Mouse (Mus musculus): ENCODE results near the gene Spib. TPM values are rescaled to one million over a fixed set of nuclear protein-coding genes. Genes with fewer than 3 reads are reported as not detected.

The Spib gene
- polyA plus RNA-seq (2014; fragmentation: Nextera tagmentation; extraction: Ambion mirVana) = 0.07 and 0.11 TPM in 2 replicates

DNA sequence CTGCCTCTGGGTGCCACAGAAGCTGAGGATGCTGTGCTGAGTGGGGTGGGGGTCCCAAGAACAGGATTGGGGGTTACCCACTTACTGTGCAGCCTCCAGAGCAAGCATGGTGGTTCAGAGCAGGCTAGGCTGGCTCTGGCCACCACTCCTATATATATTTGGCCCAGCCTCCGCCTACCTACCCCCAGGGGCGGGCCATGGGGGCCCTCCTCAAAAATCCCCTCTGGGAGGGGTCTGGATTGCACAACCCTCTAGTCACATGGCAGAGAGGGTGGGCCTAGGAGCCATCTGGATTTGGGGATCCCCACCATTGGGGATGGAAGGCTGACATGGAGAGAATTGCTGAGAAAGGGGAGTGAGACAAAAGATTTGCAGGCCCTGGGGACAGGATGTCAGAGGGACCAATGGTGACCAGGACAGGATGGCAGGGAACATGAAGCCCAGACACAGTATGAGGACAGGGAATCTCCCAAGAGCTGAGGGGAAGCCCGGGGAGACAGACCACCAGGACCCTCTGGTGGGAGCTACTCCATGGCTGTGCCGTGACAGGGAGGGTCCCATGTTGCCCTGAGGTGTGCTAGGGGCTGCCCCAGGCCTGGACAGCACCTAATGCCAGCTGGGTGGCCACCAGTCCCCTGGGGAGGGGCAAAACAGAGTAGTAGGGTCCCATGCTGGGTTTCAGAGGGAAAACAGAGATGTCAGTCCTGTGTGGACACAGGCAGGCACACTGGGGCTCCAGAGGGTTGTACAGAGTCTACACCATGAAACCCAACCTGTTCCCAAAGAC, at the start of gene Spib:
Gene Spib (minus strand): TSS at position 126 of the 787 bp plus-strand sequence.
- Histone ChIP-seq H3K27me3 (ENCODE audit: control insufficient read depth, insufficient read depth, low read length) (peaks cover 4% of the 10 kb centered on the region; the same call in 1 of the 2 replicates), H3K27ac (replicated peaks; ENCODE audit: low read depth, low read length) (no peak within 1 kb of the TSS), H3K4me2 (ENCODE audit: low read depth, severe bottlenecking) (no peak within 1 kb of the TSS), H3K36me3 (ENCODE audit: control insufficient read depth, insufficient read depth, low read length) (peaks cover 17% of the 10 kb centered on the region), H3K9ac (ENCODE audit: low read length) (no peak within 1 kb of the TSS), H3K4me3 (ENCODE audit: low read depth, low read length) (no peak within 1 kb of the TSS), H3K9me3 (ENCODE audit: control insufficient read depth, low read length) (no peaks in the 10 kb centered on the region), H3K4me1 (ENCODE audit: control insufficient read depth, insufficient read depth, low read length) (no peaks in the 10 kb centered on the region)
- DNase-seq (ENCODE audit: low spot score) (no peak), ATAC-seq (ENCODE audit: insufficient number of reproducible peaks, low FRiP score, low TSS enrichment, low read depth) (no peak)
- WGBS = 80% methylated on average over 4 of the region's 4 CpGs

DNA sequence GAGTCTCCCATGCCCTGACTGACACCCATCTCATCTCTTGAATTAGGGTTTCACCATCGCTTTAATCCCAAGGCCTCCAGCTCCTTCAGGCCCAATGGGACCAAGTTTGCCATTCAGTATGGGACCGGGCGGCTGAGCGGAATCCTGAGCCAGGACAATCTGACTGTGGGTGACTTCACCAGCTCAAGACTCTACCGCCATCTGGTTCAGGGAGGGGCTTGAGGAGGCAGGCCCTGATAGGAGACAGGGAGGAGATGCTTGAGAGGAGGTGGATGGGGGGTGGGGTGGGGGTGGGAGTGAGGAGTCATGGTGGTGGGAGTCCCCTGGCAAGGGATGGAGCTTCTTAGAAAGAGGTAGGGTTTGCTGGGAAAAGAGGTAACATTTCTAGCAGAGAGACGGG, 49.8 kb upstream of the Spib start:
- peaks cover 16% of the 10 kb centered on the region for H3K27me3 ChIP-seq (ENCODE audit: control insufficient read depth, insufficient read depth, low read length)
- no peak for DNase-seq (ENCODE audit: low spot score)
- no peaks in the 10 kb centered on the region for H3K4me1 ChIP-seq (ENCODE audit: control insufficient read depth, insufficient read depth, low read length)
- H3K9me3 ChIP-seq (ENCODE audit: control insufficient read depth, low read length) = no peaks in the 10 kb centered on the region
- no peak overlapping the region for H3K4me3 ChIP-seq (ENCODE audit: low read depth, low read length)
- no peak overlapping the region for H3K9ac ChIP-seq (ENCODE audit: low read length)
- 75% methylated on average over 6 of the region's 6 CpGs for WGBS
- ATAC-seq (ENCODE audit: insufficient number of reproducible peaks, low FRiP score, low TSS enrichment, low read depth) = no peak
- H3K27ac ChIP-seq (replicated peaks; ENCODE audit: low read depth, low read length) = no peak overlapping the region
- H3K4me2 ChIP-seq (ENCODE audit: low read depth, severe bottlenecking) = no peak overlapping the region
- H3K36me3 ChIP-seq (ENCODE audit: control insufficient read depth, insufficient read depth, low read length) = no peaks in the 10 kb centered on the region

DNA sequence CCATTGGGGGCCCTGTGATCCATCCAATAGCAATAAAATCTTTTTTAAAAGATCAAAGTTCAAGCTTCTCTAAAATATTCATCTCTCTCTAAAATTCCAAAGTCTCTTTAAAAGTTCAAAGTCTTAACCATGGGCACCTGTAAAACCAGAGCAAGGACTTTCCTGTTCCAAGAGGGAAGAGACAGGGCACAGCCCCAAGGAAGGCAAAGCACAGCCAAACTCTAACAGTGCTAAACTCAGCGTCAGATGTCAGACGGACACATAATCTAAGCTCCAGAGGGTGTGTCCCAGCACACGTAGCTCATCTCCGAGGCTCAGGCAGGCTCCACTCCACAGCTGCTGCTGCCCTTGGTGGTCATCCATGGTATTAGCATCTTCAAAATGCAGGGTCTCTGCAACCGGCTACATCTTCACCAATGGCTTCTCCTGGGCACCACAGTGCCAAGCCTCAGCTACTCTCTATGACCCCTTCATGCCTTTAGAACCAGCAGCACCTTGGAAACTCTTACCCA, 44.5 kb upstream of the Spib start:
- H3K27ac ChIP-seq (replicated peaks; ENCODE audit: low read depth, low read length) = no peak overlapping the region
- H3K4me2 ChIP-seq (ENCODE audit: low read depth, severe bottlenecking) = no peak overlapping the region
- no peak overlapping the region for H3K4me3 ChIP-seq (ENCODE audit: low read depth, low read length)
- H3K4me1 ChIP-seq (ENCODE audit: control insufficient read depth, insufficient read depth, low read length) = no peaks in the 10 kb centered on the region
- H3K9me3 ChIP-seq (ENCODE audit: control insufficient read depth, low read length) = no peaks in the 10 kb centered on the region
- 48% methylated on average over 5 of the region's 5 CpGs for whole genome bisulfite sequencing
- no peaks in the 10 kb centered on the region for H3K27me3 ChIP-seq (ENCODE audit: control insufficient read depth, insufficient read depth, low read length)
- no peaks in the 10 kb centered on the region for H3K36me3 ChIP-seq (ENCODE audit: control insufficient read depth, insufficient read depth, low read length)
- DNase-seq (ENCODE audit: low spot score) (no peak), ATAC-seq (ENCODE audit: insufficient number of reproducible peaks, low FRiP score, low TSS enrichment, low read depth) (no peak)
- no peak overlapping the region for H3K9ac ChIP-seq (ENCODE audit: low read length)

DNA sequence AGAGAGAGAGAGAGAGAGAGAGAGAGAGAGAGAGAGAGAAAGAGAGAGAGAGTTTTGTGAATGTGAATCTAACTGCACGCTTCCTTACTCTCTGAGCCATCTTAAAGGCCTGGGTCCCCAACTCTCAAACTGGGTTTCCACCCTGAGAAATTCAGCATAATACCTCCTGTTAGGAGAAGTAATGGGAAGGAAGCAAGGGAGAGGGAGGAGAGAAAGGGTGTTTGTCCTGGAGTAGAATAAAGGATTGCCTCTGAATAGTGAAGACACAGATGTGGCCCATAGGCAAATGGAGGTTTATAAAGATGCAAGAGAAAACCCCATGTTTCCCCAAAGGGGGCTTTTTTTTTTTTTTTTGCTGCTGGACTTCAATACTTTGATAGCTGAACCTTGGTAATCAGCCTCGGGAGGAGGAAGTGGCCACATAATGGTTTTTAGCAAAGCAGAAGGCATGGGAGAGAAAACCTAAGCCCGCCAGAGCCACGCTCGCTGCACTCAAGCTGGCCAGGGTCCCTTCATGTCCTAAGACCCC, 41.1 kb upstream of the Spib start:
- Histone ChIP-seq H3K9ac (ENCODE audit: low read length) (no peak overlapping the region), H3K4me1 (ENCODE audit: control insufficient read depth, insufficient read depth, low read length) (no peaks in the 10 kb centered on the region), H3K9me3 (ENCODE audit: control insufficient read depth, low read length) (no peaks in the 10 kb centered on the region), H3K36me3 (ENCODE audit: control insufficient read depth, insufficient read depth, low read length) (no peaks in the 10 kb centered on the region), H3K4me3 (ENCODE audit: low read depth, low read length) (no peak overlapping the region), H3K4me2 (ENCODE audit: low read depth, severe bottlenecking) (no peak overlapping the region), H3K27me3 (ENCODE audit: control insufficient read depth, insufficient read depth, low read length) (no peaks in the 10 kb centered on the region), H3K27ac (replicated peaks; ENCODE audit: low read depth, low read length) (no peak overlapping the region)
- WGBS = 84% methylated on average over 5 of the region's 5 CpGs
- ATAC-seq (ENCODE audit: insufficient number of reproducible peaks, low FRiP score, low TSS enrichment, low read depth) (no peak), DNase-seq (ENCODE audit: low spot score) (no peak)

DNA sequence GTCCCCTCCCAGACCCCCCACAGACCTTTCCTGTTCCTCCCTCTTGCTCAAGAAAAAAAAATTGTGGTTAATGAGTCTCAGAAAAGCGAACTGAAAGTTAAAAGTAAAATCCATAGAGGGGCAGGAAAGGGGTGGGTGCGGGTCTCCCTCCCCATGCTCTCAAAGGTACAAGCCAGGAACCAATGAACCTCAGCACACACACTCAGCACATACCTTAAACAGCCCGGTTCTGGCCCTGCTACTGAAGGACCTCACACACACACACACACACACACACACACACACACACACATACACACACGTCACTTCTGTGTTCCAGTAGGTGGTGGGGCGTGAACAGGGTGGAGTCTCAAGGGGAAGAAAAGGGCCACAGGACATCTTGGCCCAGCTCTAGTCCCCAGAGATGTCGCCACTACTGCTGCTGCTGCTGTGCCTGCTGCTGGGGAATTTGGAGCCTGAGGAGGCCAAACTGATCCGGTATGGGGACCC, 40.4 kb upstream of the Spib start, which contains the start of gene Napsa:
Gene Napsa (plus strand): TSS at position 168 of the 489 bp plus-strand sequence.
- Histone ChIP-seq H3K27me3 (ENCODE audit: control insufficient read depth, insufficient read depth, low read length) (no peaks in the 10 kb centered on the region), H3K27ac (replicated peaks; ENCODE audit: low read depth, low read length) (no peak within 1 kb of the TSS), H3K4me2 (ENCODE audit: low read depth, severe bottlenecking) (no peak within 1 kb of the TSS), H3K9me3 (ENCODE audit: control insufficient read depth, low read length) (no peaks in the 10 kb centered on the region), H3K9ac (ENCODE audit: low read length) (no peak within 1 kb of the TSS), H3K4me3 (ENCODE audit: low read depth, low read length) (no peak within 1 kb of the TSS), H3K4me1 (ENCODE audit: control insufficient read depth, insufficient read depth, low read length) (no peaks in the 10 kb centered on the region), H3K36me3 (ENCODE audit: control insufficient read depth, insufficient read depth, low read length) (no peaks in the 10 kb centered on the region)
- DNase-seq (ENCODE audit: low spot score) = no peak
- ATAC-seq (ENCODE audit: insufficient number of reproducible peaks, low FRiP score, low TSS enrichment, low read depth) = no peak
- WGBS = 45% methylated on average over 6 of the region's 7 CpGs

DNA sequence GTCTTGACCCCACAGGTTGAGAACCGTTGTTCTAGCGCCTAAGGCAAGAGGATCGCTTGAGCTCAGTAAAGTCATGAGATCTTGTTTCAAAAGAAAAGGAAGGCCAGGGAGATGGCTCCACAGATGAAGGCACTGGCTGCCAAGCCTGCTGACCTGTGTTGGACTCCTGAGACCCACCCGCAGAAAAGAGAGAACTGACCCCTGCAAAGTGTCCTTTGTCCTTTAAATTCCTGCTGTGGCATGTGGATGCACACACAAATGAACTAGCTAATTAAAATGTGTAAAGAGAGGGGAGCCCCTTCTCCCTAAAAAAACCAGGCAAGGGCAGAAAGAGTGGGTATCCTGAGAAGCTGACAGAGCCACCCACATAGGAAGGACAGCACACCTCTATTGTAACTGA, 39.9 kb upstream of the Spib start:
- no peaks in the 10 kb centered on the region for H3K9me3 ChIP-seq (ENCODE audit: control insufficient read depth, low read length)
- H3K27ac ChIP-seq (replicated peaks; ENCODE audit: low read depth, low read length) = no peak overlapping the region
- no peaks in the 10 kb centered on the region for H3K27me3 ChIP-seq (ENCODE audit: control insufficient read depth, insufficient read depth, low read length)
- no peaks in the 10 kb centered on the region for H3K36me3 ChIP-seq (ENCODE audit: control insufficient read depth, insufficient read depth, low read length)
- no peak overlapping the region for H3K9ac ChIP-seq (ENCODE audit: low read length)
- H3K4me1 ChIP-seq (ENCODE audit: control insufficient read depth, insufficient read depth, low read length) = no peaks in the 10 kb centered on the region
- H3K4me3 ChIP-seq (ENCODE audit: low read depth, low read length) = no peak overlapping the region
- 59% methylated on average over 4 of the region's 4 CpGs for WGBS
- no peak overlapping the region for H3K4me2 ChIP-seq (ENCODE audit: low read depth, severe bottlenecking)
- DNase-seq (ENCODE audit: low spot score) (no peak), ATAC-seq (ENCODE audit: insufficient number of reproducible peaks, low FRiP score, low TSS enrichment, low read depth) (no peak)

DNA sequence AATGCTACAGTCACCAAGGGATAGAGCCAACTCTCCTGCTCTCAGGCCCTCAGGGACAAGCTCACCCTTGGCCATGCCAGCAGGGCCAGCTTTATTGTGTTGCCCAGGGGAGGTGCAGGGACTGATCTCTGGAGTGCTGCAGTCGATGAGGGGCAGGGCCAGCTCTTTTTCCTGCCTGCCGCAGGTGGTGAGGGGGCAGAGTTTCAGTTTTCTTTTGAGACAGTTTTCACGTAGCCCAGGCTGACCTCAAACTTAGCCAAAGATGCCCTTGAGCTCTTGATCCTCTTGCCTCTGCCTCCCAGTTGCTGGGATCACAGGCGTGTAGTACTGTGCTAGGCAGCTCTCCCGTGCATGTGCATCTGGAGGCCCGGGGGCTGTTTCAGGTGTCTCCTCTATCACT, 39.1 kb upstream of the Spib start:
- no peak overlapping the region for H3K4me2 ChIP-seq (ENCODE audit: low read depth, severe bottlenecking)
- no peak overlapping the region for H3K27ac ChIP-seq (replicated peaks; ENCODE audit: low read depth, low read length)
- H3K9ac ChIP-seq (ENCODE audit: low read length) = no peak overlapping the region
- no peak overlapping the region for H3K4me3 ChIP-seq (ENCODE audit: low read depth, low read length)
- 83% methylated on average over 6 of the region's 6 CpGs for whole genome bisulfite sequencing
- H3K4me1 ChIP-seq (ENCODE audit: control insufficient read depth, insufficient read depth, low read length) = no peaks in the 10 kb centered on the region
- H3K36me3 ChIP-seq (ENCODE audit: control insufficient read depth, insufficient read depth, low read length) = no peaks in the 10 kb centered on the region
- DNase-seq (ENCODE audit: low spot score) (no peak), ATAC-seq (ENCODE audit: insufficient number of reproducible peaks, low FRiP score, low TSS enrichment, low read depth) (no peak)
- no peaks in the 10 kb centered on the region for H3K9me3 ChIP-seq (ENCODE audit: control insufficient read depth, low read length)
- H3K27me3 ChIP-seq (ENCODE audit: control insufficient read depth, insufficient read depth, low read length) = no peaks in the 10 kb centered on the region

DNA sequence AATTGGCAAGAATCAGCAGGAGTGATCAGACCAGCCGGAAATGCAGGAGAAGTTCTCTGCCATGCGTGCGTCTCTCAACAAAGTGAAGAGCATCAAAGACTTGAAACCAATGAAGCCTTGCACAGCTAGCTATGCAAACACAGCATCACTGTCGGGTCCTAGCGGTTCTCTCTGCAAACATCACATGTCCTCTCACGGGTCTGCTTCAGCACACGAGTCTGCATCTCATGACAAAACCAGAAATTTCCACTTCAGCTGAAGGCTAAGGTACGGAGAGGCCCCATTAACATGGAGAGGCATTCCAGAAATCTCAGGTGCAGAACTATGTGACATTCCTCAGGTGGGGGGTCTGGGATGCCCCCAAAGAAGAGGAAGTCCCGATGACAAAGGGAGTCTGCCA, 36.9 kb upstream of the Spib start:
- no peaks in the 10 kb centered on the region for H3K4me1 ChIP-seq (ENCODE audit: control insufficient read depth, insufficient read depth, low read length)
- H3K27ac ChIP-seq (replicated peaks; ENCODE audit: low read depth, low read length) = no peak overlapping the region
- no peaks in the 10 kb centered on the region for H3K27me3 ChIP-seq (ENCODE audit: control insufficient read depth, insufficient read depth, low read length)
- no peak overlapping the region for H3K4me2 ChIP-seq (ENCODE audit: low read depth, severe bottlenecking)
- H3K36me3 ChIP-seq (ENCODE audit: control insufficient read depth, insufficient read depth, low read length) = no peaks in the 10 kb centered on the region
- H3K9me3 ChIP-seq (ENCODE audit: control insufficient read depth, low read length) = no peaks in the 10 kb centered on the region
- 76% methylated on average over 9 of the region's 9 CpGs for WGBS
- H3K4me3 ChIP-seq (ENCODE audit: low read depth, low read length) = no peak overlapping the region
- H3K9ac ChIP-seq (ENCODE audit: low read length) = no peak overlapping the region
- DNase-seq (ENCODE audit: low spot score) (no peak), ATAC-seq (ENCODE audit: insufficient number of reproducible peaks, low FRiP score, low TSS enrichment, low read depth) (no peak)
